Mouse (Mus musculus) thymus, postnatal 14 days (tissue): ENCODE measurements around the gene Ccr1.

ENCODE experiments used
- DNase-seq: peaks from one replicate; pipeline ENCODE4 v3.0.0; 2021

The Ccr1 gene

GRCm38 (mm10) chr9:123926041-123926440 lies 42.5 kb downstream of the Ccr1 start:
- peak; percentile 75 for DNase-seq

- peak; percentile 92 for DNase-seq
Measured at GRCm38 (mm10) chr9:123925101-123925946, 43.2 kb downstream of the Ccr1 start.

- peak; percentile 91 for DNase-seq
Measured at GRCm38 (mm10) chr9:123924589-123925066, 43.9 kb downstream of the Ccr1 start.

- peak; percentile 86 for DNase-seq
Measured at GRCm38 (mm10) chr9:123924035-123924434, 44.5 kb downstream of the Ccr1 start.

GRCm38 (mm10) chr9:123923146-123923991 lies 45.1 kb downstream of the Ccr1 start:
- peak; percentile 63 for DNase-seq
